Mouse (Mus musculus): ENCODE results near the gene Gm5617.

- TF ChIP-seq POLR2A (IDR thresholded peaks at IDR 0.05; ENCODE audit: extremely low read depth, insufficient read depth, low read length) (no peak), CTCF (IDR thresholded peaks at IDR 0.05; ENCODE audit: low read depth, low read length) (no peak)
These were observed 30.3 kb downstream of the Gm5617 start for GRCm38 (mm10) chr9:48525566-48525965.

All from liver, adult 2 months (tissue).